Mouse (Mus musculus) retina, adult 2 months (tissue): ENCODE results near the gene Col27a1.

ENCODE experiments used
- DNase-seq: peaks from one replicate; pipeline ENCODE4 v3.0.0-alpha.2; 2012; ENCODE audit warnings: low read depth, low spot score

The Col27a1 gene

GRCm38 (mm10) chr4:63371890-63372289 lies 158.1 kb downstream of the Col27a1 start:
- no peak for DNase-seq

- DNase-seq, result no peak
Observed at GRCm38 (mm10) chr4:63373404-63373803, 159.6 kb downstream of the Col27a1 start.

DNA sequence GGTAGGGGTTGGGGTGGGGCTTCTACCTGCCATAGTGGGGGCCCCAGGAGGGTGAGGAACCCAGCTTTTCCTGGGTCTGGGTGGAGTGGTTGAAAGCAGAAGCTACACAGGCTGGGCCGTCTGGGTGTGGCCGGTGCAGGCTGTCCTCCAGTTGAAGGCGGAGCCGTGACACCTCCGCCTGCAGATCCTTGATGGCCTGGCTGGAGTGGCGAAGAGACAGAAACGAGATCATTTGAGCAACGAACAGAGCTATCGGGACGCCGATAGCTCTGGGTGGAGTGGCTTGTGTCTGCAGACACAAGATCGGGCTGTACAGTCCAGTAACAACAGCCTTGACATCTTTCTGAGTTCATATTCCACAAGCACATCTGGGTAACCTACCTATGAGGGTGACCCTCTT lies 160.5 kb downstream of the Col27a1 start:
- DNase-seq, result no peak

DNA sequence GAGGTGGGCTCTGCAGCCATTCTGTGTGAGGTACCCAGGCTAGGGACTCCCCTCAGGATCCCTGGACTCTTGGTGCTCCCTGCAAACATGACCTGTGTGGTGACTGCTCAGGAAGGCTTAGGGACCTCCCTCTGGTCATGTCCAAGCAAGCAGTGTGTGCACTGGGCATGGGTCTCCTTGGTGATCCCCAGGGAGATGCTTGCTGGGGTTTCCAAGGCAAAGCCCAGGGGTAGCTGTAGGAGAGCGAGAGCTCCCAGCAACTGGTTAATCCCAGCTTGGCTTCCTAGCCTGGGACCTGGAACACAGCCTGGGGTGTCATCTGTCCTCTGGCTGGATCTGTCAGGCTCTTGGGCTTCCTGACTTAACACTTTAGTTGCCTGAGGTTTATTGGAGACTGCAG lies 161.6 kb downstream of the Col27a1 start:
- DNase-seq, result no peak

GRCm38 (mm10) chr4:63377483-63377882 lies 163.7 kb downstream of the Col27a1 start:
- no peak for DNase-seq

GRCm38 (mm10) chr4:63382676-63383369 lies 169.0 kb downstream of the Col27a1 start:
- no peak for DNase-seq

DNA sequence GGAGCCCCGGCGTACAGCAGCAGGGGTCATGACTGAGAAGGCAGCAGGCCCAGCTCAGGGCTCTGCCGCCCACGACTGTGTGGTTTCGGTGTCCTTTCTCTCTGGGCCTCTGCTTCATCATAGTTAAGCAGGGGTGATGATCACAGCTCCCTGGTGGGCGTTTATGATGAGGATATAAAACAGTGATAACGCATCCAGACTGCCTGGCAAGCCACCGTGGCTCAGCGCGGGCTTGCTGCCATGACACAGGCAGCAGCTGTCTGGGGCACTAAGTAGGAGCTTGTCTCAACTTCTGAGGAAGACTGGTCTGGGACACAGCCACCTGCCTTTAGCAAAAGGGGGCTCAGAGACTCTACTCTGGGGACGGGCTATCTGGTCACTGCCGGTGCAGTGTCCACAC lies 169.7 kb downstream of the Col27a1 start:
- no peak for DNase-seq

- DNase-seq, result no peak
Observed at GRCm38 (mm10) chr4:63384262-63384661, 170.5 kb downstream of the Col27a1 start.
